Mouse (Mus musculus) liver, adult 2 months (tissue): ENCODE measurements around the gene Sema6d.

Source experiments
- CTCF ChIP-seq: fragments of 200-500 bp; IDR thresholded peaks from 2 replicates; pipeline ENCODE4 v1.5.1; 2011; ENCODE audit warnings: low read depth, low read length, control low read depth
- POLR2A ChIP-seq: fragments of 200-500 bp; IDR thresholded peaks from 2 replicates; pipeline ENCODE4 v1.6.1; 2011; ENCODE audit warnings: low read length, control low read depth; ENCODE audit not compliant: insufficient read depth; ENCODE audit errors: extremely low read depth

DNA sequence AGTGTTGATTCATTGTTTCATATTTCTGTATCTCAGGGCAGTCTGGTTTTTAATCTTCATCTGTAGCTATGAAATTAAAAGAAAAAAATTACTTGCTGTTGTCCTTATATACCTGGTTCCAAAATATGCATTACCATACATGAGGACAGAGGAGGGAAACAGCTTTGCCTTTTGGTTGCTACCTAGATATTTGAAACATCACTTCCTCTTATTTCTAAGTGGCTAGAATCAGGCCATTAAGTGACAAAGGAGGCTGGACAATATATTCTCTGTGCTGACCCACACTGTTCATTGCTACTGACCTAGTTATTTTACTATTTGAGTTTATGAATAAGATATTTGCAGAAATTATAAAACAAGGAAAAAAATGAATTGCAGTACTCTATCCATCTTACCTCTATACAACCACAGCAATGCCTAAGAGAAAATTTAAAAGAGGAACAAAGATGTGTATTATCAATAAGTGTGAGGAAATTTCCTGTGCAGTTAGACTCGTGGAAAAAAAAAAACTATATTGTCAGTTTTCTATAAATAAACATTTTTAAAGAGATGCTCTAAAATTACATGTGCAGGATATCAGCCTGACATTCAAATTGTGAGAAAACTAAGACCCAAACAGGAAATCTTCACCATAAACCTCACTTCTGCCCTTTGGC is 330.5 kb downstream of the Sema6d start:
- TF ChIP-seq POLR2A: no peak
- TF ChIP-seq CTCF: no peak
